Mouse (Mus musculus): Measurements from ENCODE around the gene Aldh3b1.
A peak's percentile ranks its signal among the peaks of the same experiment; 100 is the strongest.

The Aldh3b1 gene

GRCm38 (mm10) chr19:3942986-3943735 is 13.6 kb upstream of the Aldh3b1 start:
- no peak for DNase-seq (ENCODE audit: low spot score)

DNA sequence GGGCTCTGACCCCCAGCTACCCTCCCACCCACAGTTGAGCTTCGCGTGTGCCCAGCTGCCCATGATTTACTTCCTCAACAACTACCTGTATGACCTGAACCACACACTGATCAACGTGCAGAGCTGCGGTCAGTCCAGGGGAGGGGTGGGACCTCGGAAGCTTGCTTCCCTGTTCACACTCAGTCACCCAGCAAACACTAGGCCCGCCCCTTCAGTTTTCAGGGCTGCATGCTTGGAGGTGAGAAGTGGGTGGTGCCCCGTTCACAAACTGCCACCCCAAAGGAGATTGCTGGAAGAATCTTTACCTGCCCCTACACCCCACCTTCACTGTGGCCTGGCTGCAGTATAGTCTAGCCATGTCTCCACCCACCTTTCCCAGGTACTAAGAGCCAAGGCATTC is 12.7 kb upstream of the Aldh3b1 start:
- no peak for DNase-seq (ENCODE audit: low spot score)

DNA sequence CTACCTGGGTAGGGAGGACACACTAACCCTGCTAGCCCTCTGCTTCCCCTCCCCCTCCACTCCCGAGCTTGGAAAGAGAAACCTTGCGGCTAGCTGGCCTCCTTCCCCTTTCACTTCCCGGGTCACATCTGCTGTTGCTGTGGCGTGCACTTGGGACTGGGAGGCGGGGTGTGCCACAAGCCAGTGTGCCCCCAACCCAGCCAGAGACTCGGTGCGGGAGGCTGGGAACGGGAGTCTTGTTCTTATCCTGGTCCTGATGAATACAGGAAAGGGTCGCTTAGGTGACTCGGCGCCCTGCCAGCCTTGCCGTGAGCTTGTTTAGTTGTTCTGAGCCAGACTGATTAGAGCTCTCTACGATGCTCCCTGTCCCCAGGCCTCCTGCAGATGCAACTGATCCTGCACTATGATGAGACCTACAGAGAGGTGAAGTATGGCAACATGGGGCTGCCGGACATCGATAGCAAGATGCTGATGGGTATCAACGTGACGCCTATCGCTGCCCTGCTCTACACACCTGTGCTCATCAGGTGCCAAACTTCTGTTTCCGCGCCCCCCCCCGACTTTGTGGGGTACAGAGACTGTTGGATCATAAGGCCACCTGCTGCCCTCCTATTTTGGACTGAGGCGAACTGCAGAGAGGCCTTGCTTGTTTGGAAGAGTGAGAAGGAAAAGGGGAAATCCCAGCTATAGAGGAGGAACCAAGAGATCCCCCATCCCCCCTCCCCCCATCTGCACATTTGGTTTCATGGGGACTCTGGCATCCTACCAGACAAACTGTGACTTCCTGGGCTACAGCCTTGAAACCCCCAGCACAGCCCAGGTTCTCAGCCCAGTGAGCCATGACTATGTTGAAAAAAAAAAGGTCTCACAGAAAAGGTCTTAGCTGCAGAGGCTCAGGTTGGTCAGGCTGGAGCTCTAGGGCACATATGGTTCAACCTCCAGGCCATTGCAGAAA is 6.6 kb upstream of the Aldh3b1 start:
- DNase-seq (ENCODE audit: low spot score): peak; percentile 75

- DNase-seq (ENCODE audit: low spot score): peak; percentile 76
These were observed 5.7 kb upstream of the Aldh3b1 start, which contains the start of gene Unc93b1 for GRCm38 (mm10) chr19:3935032-3935895. TSS of gene Unc93b1 (plus strand) at chr19:3935186.

DNA sequence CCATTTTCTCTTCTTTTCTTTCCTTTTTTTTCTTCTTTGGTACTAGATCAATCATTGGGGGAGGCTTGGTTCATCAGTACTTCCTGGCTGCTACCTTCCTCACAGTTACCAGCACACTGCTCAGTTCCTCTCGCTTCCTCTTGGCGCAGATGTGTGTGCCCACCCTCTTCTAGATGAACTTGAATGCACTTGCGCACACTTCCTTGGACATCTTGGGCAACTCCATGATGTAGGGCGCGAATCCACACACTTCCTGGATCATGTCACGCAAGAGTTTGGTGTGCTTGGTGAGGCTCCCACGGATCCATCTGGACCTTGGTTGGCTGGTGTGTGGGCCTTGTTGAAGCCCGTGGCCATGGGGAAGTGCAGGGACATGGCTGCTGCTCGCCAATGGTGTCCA is 2.1 kb upstream of the Aldh3b1 start:
- no peak for DNase-seq (ENCODE audit: low spot score)

DNA sequence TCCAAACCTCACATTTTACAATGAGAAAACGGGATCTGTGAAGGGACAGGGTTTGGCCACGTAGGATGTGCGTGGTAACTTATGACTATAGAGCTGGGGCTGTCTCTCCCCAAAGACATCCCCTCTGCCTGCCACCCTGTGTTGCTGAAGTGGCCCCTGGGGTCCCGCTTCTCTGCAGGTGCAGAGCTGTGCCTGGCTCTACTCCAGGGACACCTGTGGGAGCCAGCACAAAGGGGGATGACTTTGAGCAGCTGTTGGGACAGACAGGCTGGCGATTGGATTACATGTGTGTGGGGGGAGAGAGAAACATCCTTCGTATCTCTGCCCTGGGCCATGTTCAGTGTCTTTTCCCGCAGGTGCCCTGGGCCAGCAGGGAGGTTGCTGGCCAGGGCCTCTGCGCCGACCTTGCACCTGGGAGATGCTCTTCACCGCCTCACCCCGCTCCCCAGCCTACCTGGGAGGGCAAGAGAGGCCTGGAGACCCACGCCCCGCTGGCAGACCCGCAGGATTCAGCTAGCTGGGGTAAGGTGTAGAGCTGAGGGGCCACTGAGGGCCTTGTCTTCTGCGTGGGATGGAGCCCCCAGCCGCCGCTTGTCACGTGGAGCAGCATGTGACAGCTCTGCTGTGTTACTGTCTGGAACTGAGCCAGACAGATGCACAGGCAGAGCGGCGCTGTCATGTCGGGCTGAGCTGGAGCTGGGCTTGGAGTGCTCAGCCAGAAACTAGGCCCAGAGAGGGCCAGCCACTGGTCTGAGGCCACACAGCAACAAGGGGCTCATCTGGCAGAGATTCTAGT is 852 bp upstream of the Aldh3b1 start:
- no peak for DNase-seq (ENCODE audit: low spot score)

DNA sequence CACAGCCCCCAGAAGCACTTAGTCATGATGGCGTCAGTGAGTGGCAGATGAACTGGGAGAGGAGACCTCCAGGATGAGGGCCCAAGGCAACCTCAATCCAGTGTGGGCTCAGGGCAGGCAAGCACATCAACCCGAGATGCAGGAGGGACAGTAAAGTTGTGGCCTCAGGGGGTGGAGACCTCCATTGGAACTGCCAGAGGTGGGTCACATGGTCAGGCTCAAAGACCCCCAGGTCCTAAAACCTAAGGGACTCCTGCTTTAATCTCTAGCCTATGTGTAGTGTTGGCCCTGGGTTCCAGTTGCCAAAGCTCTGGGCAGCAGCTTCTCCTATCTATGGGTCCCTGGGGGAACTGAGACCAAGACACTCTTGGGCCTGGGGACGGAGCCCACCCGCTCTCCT is 829 bp downstream of the Aldh3b1 start:
- DNase-seq (ENCODE audit: low spot score): no peak

DNA sequence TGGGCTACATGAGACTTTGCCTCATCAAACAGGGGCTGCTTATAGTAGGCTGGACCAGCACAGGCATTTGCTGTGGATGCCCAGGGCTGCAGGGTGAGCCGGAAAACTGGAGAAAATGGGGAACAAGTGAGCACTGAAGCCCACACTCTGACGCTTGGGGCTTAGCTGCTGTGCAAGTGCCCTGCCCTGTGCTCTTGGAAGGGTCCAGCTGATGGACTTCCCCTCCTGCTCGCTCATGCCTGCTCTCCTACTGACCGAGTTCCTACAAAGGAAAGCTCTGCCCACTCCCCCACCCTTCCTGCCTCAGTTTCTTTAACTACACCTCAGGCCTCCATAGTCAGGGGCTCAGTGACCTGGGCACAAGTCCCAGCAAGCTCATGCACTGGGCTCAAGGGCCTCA is 1.6 kb downstream of the Aldh3b1 start:
- no peak for DNase-seq (ENCODE audit: low spot score)

DNA sequence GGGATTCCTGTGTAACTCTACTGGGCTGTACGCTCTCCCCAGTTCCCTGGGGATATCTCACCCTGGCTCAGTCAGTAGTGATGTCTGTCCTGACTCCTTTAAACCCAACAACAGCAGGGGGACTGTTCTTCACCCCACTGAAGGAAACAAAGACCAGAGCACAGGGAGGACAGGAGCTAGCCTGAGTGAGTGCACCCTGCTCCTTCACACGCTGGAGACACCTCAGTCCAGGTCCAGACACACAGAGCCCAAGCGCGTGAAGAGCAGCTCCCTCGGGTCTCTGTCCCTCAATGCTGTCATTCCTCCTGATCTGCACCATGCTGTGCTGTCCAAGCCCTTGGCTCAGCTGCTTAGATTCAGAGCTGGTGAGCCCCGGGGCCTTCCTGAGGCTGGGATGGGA is 2.9 kb downstream of the Aldh3b1 start:
- no peak for DNase-seq (ENCODE audit: low spot score)

- DNase-seq (ENCODE audit: low spot score): no peak
These were observed 3.3 kb downstream of the Aldh3b1 start for GRCm38 (mm10) chr19:3926279-3926678.

GRCm38 (mm10) chr19:3925859-3926258 is 3.7 kb downstream of the Aldh3b1 start:
- DNase-seq (ENCODE audit: low spot score): no peak

- DNase-seq (ENCODE audit: low spot score): no peak
These were observed 4.7 kb downstream of the Aldh3b1 start for GRCm38 (mm10) chr19:3924868-3925267.

GRCm38 (mm10) chr19:3924190-3924589 is 5.4 kb downstream of the Aldh3b1 start:
- DNase-seq (ENCODE audit: low spot score): no peak

DNA sequence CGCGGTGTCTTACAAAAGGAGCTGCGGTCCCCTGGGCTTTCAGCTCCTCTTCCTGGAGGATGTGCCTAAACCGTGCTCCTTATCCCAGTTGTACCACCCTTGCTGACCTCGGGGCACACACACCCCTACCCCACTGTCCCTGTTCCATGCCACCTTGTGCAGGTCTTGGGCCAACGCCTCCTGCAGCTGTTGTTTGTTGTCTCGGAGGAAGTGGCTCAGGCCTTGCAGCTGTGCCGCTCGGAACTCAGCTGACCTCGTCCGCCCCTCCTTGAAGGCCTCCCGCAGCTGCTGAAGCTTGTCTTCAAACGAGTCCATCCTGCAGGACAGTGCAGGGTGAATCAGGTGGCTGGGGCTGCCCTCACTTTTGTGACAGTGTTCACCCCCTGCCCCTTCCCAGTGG is 6.0 kb downstream of the Aldh3b1 start:
- DNase-seq (ENCODE audit: low spot score): no peak

DNA sequence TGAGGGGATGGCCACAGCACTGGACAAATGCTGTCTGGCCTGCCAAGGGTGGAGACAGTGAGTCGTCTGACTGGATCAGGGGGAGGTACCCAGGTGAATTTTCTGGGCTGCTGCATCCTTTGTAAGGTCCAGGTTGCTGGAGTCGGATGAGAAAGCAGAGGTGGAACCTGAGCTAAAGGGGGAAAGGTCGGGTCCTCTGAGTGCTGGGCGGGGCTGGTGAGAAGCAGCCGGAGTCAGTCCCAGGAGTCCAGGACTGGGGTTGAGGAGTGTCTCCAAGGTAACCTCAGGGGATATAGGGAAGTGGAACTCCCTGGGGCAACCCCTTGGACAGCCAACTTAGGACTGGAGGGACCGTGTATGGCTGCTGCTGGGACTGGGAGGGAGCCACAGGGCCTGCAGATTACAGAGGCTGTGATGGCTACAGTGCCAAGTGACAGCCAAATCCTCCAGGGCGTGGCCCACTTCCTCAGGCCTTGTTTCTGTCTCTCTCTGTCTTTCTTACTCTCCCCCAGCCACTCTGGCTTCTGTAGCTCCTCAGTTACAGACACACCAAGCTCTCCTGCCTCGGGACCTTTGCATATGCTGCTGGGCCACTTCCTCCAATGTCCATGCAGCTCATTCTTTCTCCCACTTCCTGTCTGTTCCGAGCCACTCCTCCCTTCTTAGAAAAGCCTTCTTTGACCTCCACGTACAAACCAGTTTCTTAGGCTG is 6.8 kb downstream of the Aldh3b1 start:
- DNase-seq (ENCODE audit: low spot score): no peak

DNA sequence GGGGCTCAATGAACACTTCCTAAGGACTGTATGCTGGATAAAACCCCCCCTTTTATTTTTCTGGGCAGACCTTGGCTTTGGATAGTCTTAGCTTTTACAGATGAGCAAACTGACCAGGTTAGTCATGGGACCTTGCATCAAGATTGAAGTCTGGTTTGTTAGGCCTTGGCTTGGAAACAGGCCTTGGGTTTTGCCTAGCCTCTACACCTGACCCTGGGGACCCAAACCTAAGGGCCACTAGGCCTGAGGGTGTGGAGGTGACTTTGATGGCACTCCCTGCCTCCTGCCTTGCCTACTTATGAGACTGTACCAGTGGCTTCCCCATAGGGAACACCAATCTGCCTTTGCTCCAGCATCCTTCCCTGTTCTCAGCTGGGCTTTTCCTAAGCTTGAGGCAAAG is 9.7 kb downstream of the Aldh3b1 start:
- DNase-seq (ENCODE audit: low spot score): no peak

GRCm38 (mm10) chr19:3916727-3917126 is 12.9 kb downstream of the Aldh3b1 start:
- DNase-seq (ENCODE audit: low spot score): no peak

- DNase-seq (ENCODE audit: low spot score): no peak
These were observed 15.1 kb downstream of the Aldh3b1 start for GRCm38 (mm10) chr19:3914535-3914934.

DNA sequence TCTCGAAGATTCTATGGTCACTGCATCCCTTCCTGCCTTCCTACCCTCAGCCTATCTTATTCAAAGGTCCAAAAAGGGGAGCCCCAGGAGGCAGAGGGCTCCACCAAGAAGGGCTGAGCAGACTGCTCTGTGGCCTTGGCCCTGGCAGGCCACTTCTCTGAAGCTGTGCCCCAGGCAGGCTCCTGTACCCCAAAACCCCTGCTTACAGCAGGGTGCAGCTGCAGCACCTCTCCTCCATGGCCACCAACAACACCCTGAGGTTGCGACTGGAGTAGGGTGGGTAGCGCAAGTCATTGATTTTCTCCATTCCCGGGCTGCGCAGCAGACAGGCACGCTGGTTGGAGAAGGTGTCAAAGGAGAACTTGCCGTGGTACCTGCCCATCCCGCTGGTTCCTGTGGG is 15.9 kb downstream of the Aldh3b1 start:
- DNase-seq (ENCODE audit: low spot score): no peak

GRCm38 (mm10) chr19:3912337-3913204 is 17.0 kb downstream of the Aldh3b1 start, which contains the start of gene Ndufs8:
TSS of gene Ndufs8 (minus strand) at chr19:3912774.
- peak; percentile 86 for DNase-seq (ENCODE audit: low spot score)
